Mouse (Mus musculus): ENCODE measurements around the gene Cacul1. TPM values are rescaled to one million over a fixed set of nuclear protein-coding genes. Genes with fewer than 3 reads are reported as not detected.

Gene Cacul1
- polyA plus RNA-seq, 1 experiment from 2014 or later = 24.7 TPM

- Histone ChIP-seq H3K9ac (no peak overlapping the region), H3K27ac (no peak overlapping the region), H3K36me3 (no peaks in the 10 kb centered on the region), H3K27me3 (no peaks in the 10 kb centered on the region), H3K4me3 (replicated peaks) (no peak overlapping the region), H3K4me1 (peaks cover 17% of the 10 kb centered on the region), H3K9me3 (replicated peaks) (no peaks in the 10 kb centered on the region), H3K4me2 (no peak overlapping the region)
- WGBS = 93% methylated on average over 2 of the region's 2 CpGs
- no peak for ATAC-seq (replicated peaks; ENCODE audit: low FRiP score)
These were observed 2.4 kb upstream of the Cacul1 start for GRCm38 (mm10) chr19:60583201-60583600.

GRCm38 (mm10) chr19:60581377-60582290 lies 809 bp upstream of the Cacul1 start:
- H3K4me2 ChIP-seq = peak overlapping the region; percentile 72
- H3K27me3 ChIP-seq = no peaks in the 10 kb centered on the region
- ATAC-seq (replicated peaks; ENCODE audit: low FRiP score) = peak; percentile 52
- H3K27ac ChIP-seq = peak overlapping the region; percentile 93
- H3K9me3 ChIP-seq (replicated peaks) = no peaks in the 10 kb centered on the region
- H3K9ac ChIP-seq = peak overlapping the region; percentile 88
- peak overlapping the region; percentile 86 for H3K4me3 ChIP-seq (replicated peaks)
- no peaks in the 10 kb centered on the region for H3K36me3 ChIP-seq
- 42% methylated on average over 4 of the region's 4 CpGs for WGBS
- H3K4me1 ChIP-seq = peaks cover 22% of the 10 kb centered on the region

DNA sequence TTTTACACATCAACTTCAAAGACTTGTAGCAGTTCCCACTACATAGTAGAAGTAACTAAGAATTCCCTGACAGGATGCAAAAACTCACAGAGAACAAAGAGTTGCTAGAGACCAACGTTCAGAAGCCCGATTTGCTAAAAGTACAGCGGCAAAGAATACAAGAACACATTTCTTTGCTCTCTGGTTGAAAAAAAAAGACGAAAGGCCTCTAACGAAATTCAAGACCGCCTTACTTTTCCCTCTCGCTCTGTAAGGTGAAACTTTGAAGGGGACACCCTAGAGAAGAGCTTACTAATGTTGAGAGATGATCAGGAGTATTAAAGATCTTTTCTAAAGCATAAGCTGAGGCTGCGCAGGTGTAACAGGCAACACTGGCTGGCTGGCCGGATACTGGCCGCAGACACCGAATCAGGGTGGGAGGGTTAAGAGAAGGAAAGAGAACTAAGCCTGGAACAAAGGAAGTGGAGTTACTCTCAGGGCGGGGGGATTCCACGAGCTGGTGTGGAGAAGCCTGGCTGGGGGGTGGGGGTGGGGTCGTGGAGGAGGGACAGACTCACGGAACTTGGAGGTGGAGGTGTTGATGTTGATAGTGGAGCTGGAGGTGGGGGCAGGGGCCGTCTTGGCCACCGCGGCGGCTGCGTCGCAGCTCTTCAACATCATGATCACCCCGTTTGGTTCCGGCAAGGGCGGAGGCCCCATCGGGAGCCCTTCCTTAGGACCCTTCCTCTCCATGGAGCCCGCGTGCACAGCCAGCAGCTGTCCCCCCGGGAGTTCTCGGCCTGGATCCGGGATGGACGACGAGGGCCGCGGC lies 849 bp downstream of the Cacul1 start:
- Histone ChIP-seq H3K4me2 (peak overlapping the region; percentile 72), H3K9ac (peak overlapping the region; percentile 88), H3K9me3 (replicated peaks) (no peaks in the 10 kb centered on the region), H3K4me1 (peaks cover 22% of the 10 kb centered on the region), H3K27ac (peak overlapping the region; percentile 93), H3K27me3 (no peaks in the 10 kb centered on the region), H3K36me3 (no peaks in the 10 kb centered on the region), H3K4me3 (replicated peaks) (peak overlapping the region; percentile 86)
- peak; percentile 30 for ATAC-seq (replicated peaks; ENCODE audit: low FRiP score)
- 2% methylated on average over 32 of the region's 34 CpGs for WGBS

GRCm38 (mm10) chr19:60576741-60577140 lies 4.1 kb downstream of the Cacul1 start:
- H3K4me3 ChIP-seq (replicated peaks) = no peak overlapping the region
- no peaks in the 10 kb centered on the region for H3K9me3 ChIP-seq (replicated peaks)
- no peak overlapping the region for H3K4me2 ChIP-seq
- no peak overlapping the region for H3K27ac ChIP-seq
- H3K36me3 ChIP-seq = peaks cover 7% of the 10 kb centered on the region; the same call in 1 of the 2 replicates
- H3K4me1 ChIP-seq = peaks cover 20% of the 10 kb centered on the region
- H3K9ac ChIP-seq = no peak overlapping the region
- ATAC-seq (replicated peaks; ENCODE audit: low FRiP score) = no peak
- 76% methylated on average over 1 of the region's 1 CpGs for WGBS
- no peaks in the 10 kb centered on the region for H3K27me3 ChIP-seq

DNA sequence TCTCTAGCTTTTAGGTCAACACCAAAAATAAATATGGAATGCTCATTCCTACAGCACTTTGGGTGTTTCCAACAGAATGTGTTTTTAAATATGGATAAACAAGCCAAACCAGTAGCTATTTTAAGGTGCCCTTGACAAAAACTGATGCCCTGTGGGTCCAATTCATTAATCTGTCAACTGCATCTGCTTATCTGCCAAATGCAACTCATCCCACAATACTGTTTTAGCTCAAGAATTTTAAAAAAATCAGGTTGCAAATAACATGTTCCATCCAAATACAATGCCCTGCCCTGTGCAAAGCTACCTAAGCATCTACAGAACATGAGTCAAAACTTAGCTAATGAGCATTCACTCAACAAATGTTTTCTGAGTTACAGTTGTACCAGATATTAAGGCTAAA lies 20.3 kb downstream of the Cacul1 start:
- Histone ChIP-seq H3K4me3 (replicated peaks) (no peak overlapping the region), H3K4me1 (no peaks in the 10 kb centered on the region), H3K4me2 (no peak overlapping the region), H3K27ac (no peak overlapping the region), H3K36me3 (peaks cover 27% of the 10 kb centered on the region), H3K9me3 (replicated peaks) (no peaks in the 10 kb centered on the region), H3K27me3 (no peaks in the 10 kb centered on the region), H3K9ac (no peak overlapping the region)
- ATAC-seq (replicated peaks; ENCODE audit: low FRiP score) = no peak

GRCm38 (mm10) chr19:60554866-60555438 lies 25.9 kb downstream of the Cacul1 start:
- WGBS = 71% methylated on average over 4 of the region's 4 CpGs

DNA sequence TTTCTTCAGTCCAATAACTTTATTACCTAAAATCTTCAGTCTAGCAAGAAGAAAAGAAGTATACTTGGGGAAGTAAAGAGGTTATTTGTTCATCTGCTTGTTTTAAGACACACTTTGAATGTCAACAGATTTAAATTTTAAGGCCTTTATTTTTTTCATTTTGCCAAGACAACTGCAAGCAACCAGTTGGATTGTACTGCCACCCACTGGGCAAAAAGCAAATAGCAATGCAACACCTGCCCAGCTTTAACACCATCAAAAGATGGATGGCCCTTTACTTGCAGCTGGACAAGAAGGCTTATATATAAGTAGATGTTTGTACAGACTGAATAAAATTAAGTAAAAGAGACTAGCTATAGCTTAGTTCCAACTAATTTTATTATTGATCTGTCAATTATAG lies 27.3 kb downstream of the Cacul1 start:
- no peaks in the 10 kb centered on the region for H3K9me3 ChIP-seq (replicated peaks)
- no peak for ATAC-seq (replicated peaks; ENCODE audit: low FRiP score)
- no peak overlapping the region for H3K4me2 ChIP-seq
- peaks cover 37% of the 10 kb centered on the region for H3K36me3 ChIP-seq
- H3K4me3 ChIP-seq (replicated peaks) = no peak overlapping the region
- no peak overlapping the region for H3K9ac ChIP-seq
- no peak overlapping the region for H3K27ac ChIP-seq
- no peaks in the 10 kb centered on the region for H3K27me3 ChIP-seq
- H3K4me1 ChIP-seq = no peaks in the 10 kb centered on the region

More at GRCm38 (mm10) chr19:60554866-60555438, 25.9 kb downstream of the Cacul1 start:
- H3K4me3 ChIP-seq (replicated peaks) = no peak overlapping the region
- H3K9me3 ChIP-seq (replicated peaks) = no peaks in the 10 kb centered on the region
- no peak overlapping the region for H3K27ac ChIP-seq
- no peak for ATAC-seq (replicated peaks; ENCODE audit: low FRiP score)
- H3K4me1 ChIP-seq = no peaks in the 10 kb centered on the region
- H3K36me3 ChIP-seq = peaks cover 37% of the 10 kb centered on the region
- no peak overlapping the region for H3K4me2 ChIP-seq
- H3K9ac ChIP-seq = no peak overlapping the region
- H3K27me3 ChIP-seq = no peaks in the 10 kb centered on the region

DNA sequence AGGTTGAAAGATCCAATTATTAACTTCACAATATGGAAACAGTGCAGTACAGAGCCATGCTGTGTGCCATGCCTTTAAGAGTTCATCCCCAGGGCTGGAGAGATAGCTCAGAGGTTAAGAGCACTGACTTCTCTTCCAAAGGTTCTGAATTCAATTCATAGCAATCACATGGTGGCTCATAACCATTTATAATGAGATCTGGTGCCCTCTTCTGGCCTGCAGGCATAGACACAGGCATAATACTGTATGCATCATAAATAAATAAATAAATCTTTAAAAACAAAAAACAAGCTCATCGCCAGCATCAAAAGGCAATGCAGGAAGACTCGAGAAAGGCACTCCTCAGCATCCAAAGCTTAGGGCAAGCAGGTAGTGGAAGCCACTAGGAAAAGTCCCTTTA lies 37.5 kb downstream of the Cacul1 start:
- no peak overlapping the region for H3K4me3 ChIP-seq (replicated peaks)
- H3K27me3 ChIP-seq = no peaks in the 10 kb centered on the region
- H3K9ac ChIP-seq = no peak overlapping the region
- no peak for ATAC-seq (replicated peaks; ENCODE audit: low FRiP score)
- no peaks in the 10 kb centered on the region for H3K4me1 ChIP-seq
- H3K9me3 ChIP-seq (replicated peaks) = no peaks in the 10 kb centered on the region
- no peak overlapping the region for H3K27ac ChIP-seq
- peaks cover 44% of the 10 kb centered on the region for H3K36me3 ChIP-seq
- WGBS = 91% methylated on average over 2 of the region's 2 CpGs
- H3K4me2 ChIP-seq = no peak overlapping the region

DNA sequence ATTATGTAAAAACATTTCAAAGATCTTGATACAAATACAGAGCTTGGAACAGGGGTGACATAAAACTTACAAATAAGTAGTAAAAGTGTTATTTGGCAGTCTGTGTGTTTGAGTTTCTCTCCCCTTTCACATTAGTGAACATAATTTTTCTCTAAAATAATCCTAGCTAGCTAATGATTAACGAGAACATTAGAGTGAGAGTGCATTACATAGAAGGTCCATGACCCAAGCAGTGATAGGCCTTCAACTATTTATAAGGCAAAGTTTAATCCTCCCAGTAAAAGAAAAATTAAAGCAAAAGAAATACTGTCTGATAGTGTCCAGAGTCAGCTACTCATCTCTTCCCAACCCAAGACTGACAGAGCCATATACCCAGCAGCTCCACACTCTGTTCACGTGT lies 48.9 kb downstream of the Cacul1 start:
- Histone ChIP-seq H3K36me3 (peaks cover 51% of the 10 kb centered on the region), H3K9me3 (replicated peaks) (no peaks in the 10 kb centered on the region), H3K27ac (no peak overlapping the region), H3K4me3 (replicated peaks) (no peak overlapping the region), H3K9ac (no peak overlapping the region), H3K27me3 (no peaks in the 10 kb centered on the region), H3K4me2 (no peak overlapping the region), H3K4me1 (no peaks in the 10 kb centered on the region)
- 79% methylated on average over 2 of the region's 2 CpGs for WGBS
- ATAC-seq (replicated peaks; ENCODE audit: low FRiP score) = no peak

DNA sequence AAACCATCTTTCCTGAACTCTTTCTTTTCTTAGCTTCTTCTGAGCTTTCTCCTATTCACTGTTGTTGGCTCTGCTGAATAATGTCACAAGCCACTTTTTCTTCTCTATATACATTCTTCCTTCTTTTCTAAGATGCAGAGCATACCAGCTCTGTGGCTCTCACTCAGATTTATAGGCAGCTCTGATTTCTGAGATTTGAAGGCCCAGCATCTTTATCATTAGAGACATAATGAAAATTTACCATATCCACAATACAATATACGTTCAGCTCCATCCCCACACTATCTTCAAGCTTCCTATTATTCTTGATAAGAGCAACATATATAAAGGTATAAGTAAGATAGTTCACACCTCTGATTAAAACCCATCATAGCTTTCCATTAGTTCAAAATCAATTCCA lies 50.7 kb downstream of the Cacul1 start:
- H3K27ac ChIP-seq = no peak overlapping the region
- no peak overlapping the region for H3K9ac ChIP-seq
- H3K9me3 ChIP-seq (replicated peaks) = no peaks in the 10 kb centered on the region
- H3K4me3 ChIP-seq (replicated peaks) = no peak overlapping the region
- 94% methylated on average over 1 of the region's 1 CpGs for WGBS
- H3K27me3 ChIP-seq = no peaks in the 10 kb centered on the region
- no peaks in the 10 kb centered on the region for H3K4me1 ChIP-seq
- no peak for ATAC-seq (replicated peaks; ENCODE audit: low FRiP score)
- H3K4me2 ChIP-seq = no peak overlapping the region
- peaks cover 54% of the 10 kb centered on the region for H3K36me3 ChIP-seq

GRCm38 (mm10) chr19:60529302-60529701 lies 51.5 kb downstream of the Cacul1 start:
- Histone ChIP-seq H3K4me2 (no peak overlapping the region), H3K4me1 (no peaks in the 10 kb centered on the region), H3K27me3 (no peaks in the 10 kb centered on the region), H3K36me3 (peaks cover 56% of the 10 kb centered on the region), H3K4me3 (replicated peaks) (no peak overlapping the region), H3K9me3 (replicated peaks) (no peaks in the 10 kb centered on the region), H3K9ac (no peak overlapping the region), H3K27ac (no peak overlapping the region)
- no peak for ATAC-seq (replicated peaks; ENCODE audit: low FRiP score)
- 94% methylated on average over 1 of the region's 1 CpGs for WGBS

- peaks cover 52% of the 10 kb centered on the region for H3K36me3 ChIP-seq
- no peak overlapping the region for H3K4me2 ChIP-seq
- H3K27me3 ChIP-seq = no peaks in the 10 kb centered on the region
- no peak overlapping the region for H3K27ac ChIP-seq
- 86% methylated on average over 3 of the region's 3 CpGs for WGBS
- H3K4me1 ChIP-seq = no peaks in the 10 kb centered on the region
- no peaks in the 10 kb centered on the region for H3K9me3 ChIP-seq (replicated peaks)
- no peak overlapping the region for H3K9ac ChIP-seq
- ATAC-seq (replicated peaks; ENCODE audit: low FRiP score) = no peak
- no peak overlapping the region for H3K4me3 ChIP-seq (replicated peaks)
These were observed 52.2 kb downstream of the Cacul1 start for GRCm38 (mm10) chr19:60528602-60529001.
